Mouse (Mus musculus): Measurements from ENCODE around the gene Dnph1.

- TF ChIP-seq CTCF (IDR thresholded peaks at IDR 0.05; ENCODE audit: control insufficient read depth, insufficient read depth, low read length): no peak
- no peak for TF ChIP-seq POLR2A (IDR thresholded peaks at IDR 0.05; ENCODE audit: borderline replicate concordance, control insufficient read depth, low read depth, low read length)
Measured at GRCm38 (mm10) chr17:46462226-46462625, 34.3 kb upstream of the Dnph1 start.
